Mouse (Mus musculus): ENCODE results near the gene Mvp. TPM values are rescaled to one million over a fixed set of nuclear protein-coding genes. Genes with fewer than 3 reads are reported as not detected.

The Mvp gene
- total RNA-seq, 2 experiments from 2014 or later: 8.6 to 9.5 TPM

- DNase-seq (ENCODE audit: low spot score in 2 of 2): no peak
Observed at GRCm38 (mm10) chr7:127003620-127004019, 10.8 kb downstream of the Mvp start.

GRCm38 (mm10) chr7:126999568-126999967 is 14.9 kb downstream of the Mvp start:
- no peak for DNase-seq (ENCODE audit: low spot score in 2 of 2)

- no peak for DNase-seq (ENCODE audit: low spot score in 2 of 2)
Observed at GRCm38 (mm10) chr7:126996449-126996848, 18.0 kb downstream of the Mvp start.

GRCm38 (mm10) chr7:126988816-126989215 is 25.6 kb downstream of the Mvp start:
- no peak for DNase-seq (ENCODE audit: low spot score in 2 of 2)

- DNase-seq (ENCODE audit: low spot score in 2 of 2): peak; percentile 42 to 43
Observed at GRCm38 (mm10) chr7:126986319-126986718, 28.1 kb downstream of the Mvp start.

GRCm38 (mm10) chr7:126984667-126985444 is 29.6 kb downstream of the Mvp start:
- peak; percentile 58 to 72 for DNase-seq (ENCODE audit: low spot score in 2 of 2)

- no peak for DNase-seq (ENCODE audit: low spot score in 2 of 2)
Observed at GRCm38 (mm10) chr7:126983113-126983512, 31.3 kb downstream of the Mvp start.

GRCm38 (mm10) chr7:126982054-126982453 is 32.4 kb downstream of the Mvp start:
- DNase-seq (ENCODE audit: low spot score in 2 of 2): no peak

GRCm38 (mm10) chr7:126981601-126982000 is 32.8 kb downstream of the Mvp start:
- no peak for DNase-seq (ENCODE audit: low spot score in 2 of 2)

- DNase-seq (ENCODE audit: low spot score in 2 of 2): no peak
Observed at GRCm38 (mm10) chr7:126978841-126979240, 35.6 kb downstream of the Mvp start.

- DNase-seq (ENCODE audit: low spot score in 2 of 2): no peak
Observed at GRCm38 (mm10) chr7:126976878-126977459, 37.5 kb downstream of the Mvp start.

GRCm38 (mm10) chr7:126975950-126976866 is 38.2 kb downstream of the Mvp start, which contains the start of gene Cdiptos:
Cdiptos (minus strand) TSS chr7:126976098.
- DNase-seq (ENCODE audit: low spot score in 2 of 2): peak; percentile 97 to 98

- no peak for DNase-seq (ENCODE audit: low spot score in 2 of 2)
Observed at GRCm38 (mm10) chr7:126975893-126975949, 38.7 kb downstream of the Mvp start, which contains the start of gene Cdipt. Cdipt (plus strand) TSS chr7:126975914.

GRCm38 (mm10) chr7:126975493-126975892 is 38.9 kb downstream of the Mvp start:
- no peak for DNase-seq (ENCODE audit: low spot score in 2 of 2)

- DNase-seq (ENCODE audit: low spot score in 2 of 2): no peak
Observed at GRCm38 (mm10) chr7:126967361-126967760, 47.1 kb downstream of the Mvp start.

- no peak for DNase-seq (ENCODE audit: low spot score in 2 of 2)
Observed at GRCm38 (mm10) chr7:126965568-126965967, 48.9 kb downstream of the Mvp start.

- DNase-seq (ENCODE audit: low spot score in 2 of 2): no peak
Observed at GRCm38 (mm10) chr7:126963548-126964286, 50.7 kb downstream of the Mvp start.

GRCm38 (mm10) chr7:126961965-126962364 is 52.5 kb downstream of the Mvp start:
- DNase-seq (ENCODE audit: low spot score in 2 of 2): no peak

GRCm38 (mm10) chr7:126961095-126961494 is 53.3 kb downstream of the Mvp start:
- DNase-seq (ENCODE audit: low spot score in 2 of 2): no peak

GRCm38 (mm10) chr7:126959780-126960179 is 54.6 kb downstream of the Mvp start:
- DNase-seq (ENCODE audit: low spot score in 2 of 2): no peak

GRCm38 (mm10) chr7:126955125-126955524 is 59.3 kb downstream of the Mvp start:
- DNase-seq (ENCODE audit: low spot score in 2 of 2): no peak

- DNase-seq (ENCODE audit: low spot score in 2 of 2): no peak
Observed at GRCm38 (mm10) chr7:126952646-126953045, 61.8 kb downstream of the Mvp start.

All from left cerebral cortex, adult 18-20 months (tissue).